Mouse (Mus musculus) intestine, embryonic 15.5 days (tissue): ENCODE data around the gene Txn2. TPM values are rescaled to one million over a fixed set of nuclear protein-coding genes. Genes with fewer than 3 reads are reported as not detected.

ENCODE experiments used
- ATAC-seq: fragments of 200-750 bp; cut with Nextera tagmentation; 2 replicates; pipeline ENCODE4 v1.8.0; 2017; ENCODE audit warnings: moderate TSS enrichment, moderate library complexity
- H3K27ac ChIP-seq: fragments of 300-500 bp; sonication (generic); 2 replicates; pipeline ENCODE4 v1.5.1; 2015; ENCODE audit warnings: mild to moderate bottlenecking, inconsistent platforms
- H3K27me3 ChIP-seq: fragments of 300-500 bp; sonication (generic); replicated peaks from 2 replicates; pipeline ENCODE4 v1.6.1; 2015; ENCODE audit warnings: inconsistent platforms
- H3K36me3 ChIP-seq: fragments of 300-500 bp; sonication (generic); 2 replicates; pipeline ENCODE4 v1.6.1; 2015; ENCODE audit warnings: inconsistent platforms
- H3K4me1 ChIP-seq: fragments of 300-500 bp; sonication (generic); replicated peaks from 2 replicates; pipeline ENCODE4 v1.6.1; 2015; ENCODE audit warnings: inconsistent platforms
- H3K4me2 ChIP-seq: fragments of 300-500 bp; sonication (generic); replicated peaks from 2 replicates; pipeline ENCODE4 v1.6.1; 2015; ENCODE audit warnings: mild to moderate bottlenecking, inconsistent platforms
- H3K4me3 ChIP-seq: fragments of 300-500 bp; sonication (generic); replicated peaks from 2 replicates; pipeline ENCODE4 v1.5.1; 2015; ENCODE audit warnings: inconsistent platforms
- H3K9ac ChIP-seq: fragments of 300-500 bp; sonication (generic); 2 replicates; pipeline ENCODE4 v1.6.1; 2015; ENCODE audit warnings: inconsistent platforms
- H3K9me3 ChIP-seq: fragments of 300-500 bp; sonication (generic); 2 replicates; pipeline ENCODE4 v1.6.1; 2016; ENCODE audit warnings: inconsistent platforms
- WGBS: fragments of 180-500 bp; shearing (Covaris S2); methylation state at CpG from one replicate; pipeline ENCODE4 v1.1.7; 2015; 5-methylcytosine and 5-hydroxymethylcytosine counted together
- polyA plus RNA-seq: library from polyadenylated mRNA; unstranded; fragments of >200 nt; fragmentation: Nextera tagmentation; extraction: Ambion mirVana; gene quantifications from 2 replicates; pipeline ENCODE4 v1.2.1, GENCODE M21; 2015

Txn2 gene
- polyA plus RNA-seq, result 314 and 350 TPM in 2 replicates

- peak within 1 kb of the TSS; percentile 76 for H3K9ac ChIP-seq
- peaks cover 6% of the 10 kb centered on the region for H3K36me3 ChIP-seq
- no peaks in the 10 kb centered on the region for H3K27me3 ChIP-seq
- peak; percentile 96 for ATAC-seq
- H3K4me1 ChIP-seq, result peaks cover 11% of the 10 kb centered on the region
- peak within 1 kb of the TSS; percentile 82 for H3K4me3 ChIP-seq
- WGBS, result under 1% methylated on average over 34 of the region's 34 CpGs
- H3K27ac ChIP-seq, result peak within 1 kb of the TSS; percentile 90
- H3K9me3 ChIP-seq, result no peaks in the 10 kb centered on the region
- peak within 1 kb of the TSS; percentile 69 for H3K4me2 ChIP-seq
These were observed at the start of gene Txn2 for GRCm38 (mm10) chr15:77928673-77929331. Gene Txn2, minus strand, starts transcription at chr15:77929006.

DNA sequence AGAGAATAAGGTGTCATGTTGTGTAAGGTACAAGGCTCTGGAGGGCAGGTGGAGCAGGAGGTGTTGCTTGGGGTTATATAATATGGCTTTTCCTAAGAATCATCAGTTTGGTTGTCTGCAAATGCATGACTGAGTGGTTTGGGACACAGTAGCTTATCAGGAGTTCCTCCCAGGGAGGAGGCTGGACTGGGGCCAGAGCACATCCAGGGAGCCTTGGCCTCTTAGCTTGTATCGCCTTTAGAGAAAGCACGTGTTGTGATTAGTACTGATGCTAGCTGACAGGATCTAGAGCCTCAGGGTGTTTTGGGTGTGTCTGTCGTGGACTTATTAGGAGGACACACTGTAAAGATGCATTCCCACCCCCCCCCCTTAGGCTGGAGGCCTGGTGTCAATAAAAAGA is 48.9 kb upstream of the Txn2 start:
- 57% methylated on average over 3 of the region's 3 CpGs for WGBS

GRCm38 (mm10) chr15:77974165-77974841 is 45.5 kb upstream of the Txn2 start:
- WGBS, result 66% methylated on average over 6 of the region's 6 CpGs
- no peak overlapping the region for H3K27ac ChIP-seq
- no peak for ATAC-seq
- no peaks in the 10 kb centered on the region for H3K36me3 ChIP-seq
- H3K4me1 ChIP-seq, result peaks cover 3% of the 10 kb centered on the region
- no peak overlapping the region for H3K9ac ChIP-seq
- no peak overlapping the region for H3K4me2 ChIP-seq
- H3K4me3 ChIP-seq, result no peak overlapping the region
- H3K9me3 ChIP-seq, result no peaks in the 10 kb centered on the region
- 0 out of 2 replicates have a peak, but pooled peaks cover under 1% of the 10 kb centered on the region for H3K27me3 ChIP-seq

More for the DNA sequence above, 48.9 kb upstream of the Txn2 start:
- H3K27ac ChIP-seq, result no peak overlapping the region
- no peaks in the 10 kb centered on the region for H3K36me3 ChIP-seq
- H3K27me3 ChIP-seq, result 0 out of 2 replicates have a peak, but pooled peaks cover 3% of the 10 kb centered on the region
- no peak for ATAC-seq
- no peaks in the 10 kb centered on the region for H3K4me1 ChIP-seq
- H3K9ac ChIP-seq, result no peak overlapping the region
- no peaks in the 10 kb centered on the region for H3K9me3 ChIP-seq
- H3K4me2 ChIP-seq, result no peak overlapping the region
- H3K4me3 ChIP-seq, result no peak overlapping the region

DNA sequence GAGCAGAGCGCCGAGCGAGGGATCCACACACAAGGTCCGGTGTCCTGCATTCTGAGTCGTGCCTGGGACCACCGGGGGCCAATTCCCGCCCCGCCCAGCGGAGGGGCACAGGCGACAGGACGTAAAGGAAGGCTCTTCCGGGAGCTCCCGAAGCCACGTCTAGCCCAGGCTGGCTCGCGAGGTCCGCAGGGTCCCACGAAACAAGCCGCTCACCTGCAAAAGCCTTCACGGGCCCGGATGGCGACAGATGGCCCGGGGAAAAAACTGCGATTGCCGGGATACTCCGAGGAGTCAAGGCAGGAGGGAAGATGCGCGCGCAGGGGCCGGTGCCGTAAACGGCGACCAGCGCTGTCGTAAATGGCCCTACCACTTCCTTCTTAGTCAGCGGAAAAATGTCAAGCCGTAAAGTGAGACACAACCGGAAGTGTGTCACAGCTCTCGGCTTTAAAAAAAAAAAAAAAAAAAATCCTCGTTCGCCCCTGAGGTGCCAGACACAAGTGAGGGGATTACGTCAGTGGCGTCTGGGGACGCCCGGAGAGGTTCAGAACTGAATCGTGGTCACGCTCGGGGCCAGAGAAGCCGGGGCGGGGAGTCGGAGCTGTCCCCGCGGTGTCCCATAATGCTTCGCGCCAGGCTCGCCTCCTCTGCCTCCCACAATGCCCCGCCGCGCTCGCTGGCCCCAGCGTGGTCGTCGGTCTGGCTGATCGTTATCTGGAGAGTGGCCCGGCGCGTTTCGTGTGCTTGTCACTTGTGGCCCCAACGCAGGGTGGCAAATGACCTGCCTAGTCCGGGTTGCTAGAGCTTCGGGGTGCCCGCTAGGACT is 41.9 kb upstream of the Txn2 start, which contains the start of gene Eif3d:
Eif3d (minus strand) TSS at position 344 of the 823 bp plus-strand sequence.
- Histone ChIP-seq H3K27me3 (no peaks in the 10 kb centered on the region), H3K4me2 (peak within 1 kb of the TSS; percentile 79), H3K9ac (peak within 1 kb of the TSS; percentile 87), H3K27ac (peak within 1 kb of the TSS; percentile 100), H3K9me3 (no peaks in the 10 kb centered on the region), H3K4me3 (peak within 1 kb of the TSS; percentile 70), H3K4me1 (peaks cover 8% of the 10 kb centered on the region), H3K36me3 (peaks cover 23% of the 10 kb centered on the region)
- under 1% methylated on average over 72 of the region's 72 CpGs for WGBS
- peak; percentile 92 for ATAC-seq

- peak overlapping the region; percentile 100 for H3K27ac ChIP-seq
- WGBS, result under 1% methylated on average over 15 of the region's 15 CpGs
- H3K9me3 ChIP-seq, result no peaks in the 10 kb centered on the region
- peaks cover 8% of the 10 kb centered on the region for H3K4me1 ChIP-seq
- no peaks in the 10 kb centered on the region for H3K27me3 ChIP-seq
- peak overlapping the region; percentile 79 for H3K4me2 ChIP-seq
- peaks cover 23% of the 10 kb centered on the region for H3K36me3 ChIP-seq
- H3K9ac ChIP-seq, result peak overlapping the region; percentile 87
- peak overlapping the region; percentile 70 for H3K4me3 ChIP-seq
- peak; percentile 18 for ATAC-seq
These were observed 41.2 kb upstream of the Txn2 start for GRCm38 (mm10) chr15:77969940-77970469.

GRCm38 (mm10) chr15:77965117-77965528 is 36.3 kb upstream of the Txn2 start:
- H3K27me3 ChIP-seq, result no peaks in the 10 kb centered on the region
- H3K4me3 ChIP-seq, result no peak overlapping the region
- no peak overlapping the region for H3K27ac ChIP-seq
- ATAC-seq, result no peak
- no peaks in the 10 kb centered on the region for H3K9me3 ChIP-seq
- H3K36me3 ChIP-seq, result peaks cover 70% of the 10 kb centered on the region
- no peak overlapping the region for H3K4me2 ChIP-seq
- 79% methylated on average over 9 of the region's 9 CpGs for WGBS
- peaks cover 8% of the 10 kb centered on the region for H3K4me1 ChIP-seq
- H3K9ac ChIP-seq, result no peak overlapping the region

- Histone ChIP-seq H3K36me3 (peaks cover 77% of the 10 kb centered on the region), H3K9ac (no peak overlapping the region), H3K27me3 (no peaks in the 10 kb centered on the region), H3K4me2 (no peak overlapping the region), H3K27ac (no peak overlapping the region), H3K4me3 (no peak overlapping the region), H3K9me3 (no peaks in the 10 kb centered on the region), H3K4me1 (no peaks in the 10 kb centered on the region)
- ATAC-seq, result no peak
- WGBS, result 97% methylated on average over 5 of the region's 5 CpGs
These were observed 33.6 kb upstream of the Txn2 start for GRCm38 (mm10) chr15:77962447-77962846.

DNA sequence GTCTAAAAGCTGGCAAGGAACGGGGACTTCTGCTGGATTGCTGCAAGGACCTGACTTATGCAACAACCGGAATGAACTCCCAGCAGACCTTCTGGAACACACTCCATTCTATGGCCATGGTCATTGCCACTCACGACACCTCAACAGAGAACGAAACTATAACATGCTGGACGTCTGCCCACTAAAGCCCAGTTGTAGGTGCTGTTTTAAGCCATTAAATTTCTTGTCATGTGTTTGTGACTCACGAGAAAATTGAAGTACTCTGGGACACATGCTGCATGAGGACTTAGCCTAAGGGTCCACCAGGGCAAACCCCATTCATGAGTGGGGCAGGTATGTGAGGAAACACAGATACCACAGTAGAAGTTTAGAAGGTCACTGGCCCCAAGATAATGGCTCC is 31.9 kb upstream of the Txn2 start:
- WGBS, result 88% methylated on average over 6 of the region's 6 CpGs
- no peaks in the 10 kb centered on the region for H3K9me3 ChIP-seq
- no peak for ATAC-seq
- H3K36me3 ChIP-seq, result peaks cover 60% of the 10 kb centered on the region
- H3K4me3 ChIP-seq, result no peak overlapping the region
- H3K27me3 ChIP-seq, result peaks cover 9% of the 10 kb centered on the region
- H3K4me2 ChIP-seq, result no peak overlapping the region
- H3K27ac ChIP-seq, result no peak overlapping the region
- H3K4me1 ChIP-seq, result peaks cover 10% of the 10 kb centered on the region
- H3K9ac ChIP-seq, result no peak overlapping the region

DNA sequence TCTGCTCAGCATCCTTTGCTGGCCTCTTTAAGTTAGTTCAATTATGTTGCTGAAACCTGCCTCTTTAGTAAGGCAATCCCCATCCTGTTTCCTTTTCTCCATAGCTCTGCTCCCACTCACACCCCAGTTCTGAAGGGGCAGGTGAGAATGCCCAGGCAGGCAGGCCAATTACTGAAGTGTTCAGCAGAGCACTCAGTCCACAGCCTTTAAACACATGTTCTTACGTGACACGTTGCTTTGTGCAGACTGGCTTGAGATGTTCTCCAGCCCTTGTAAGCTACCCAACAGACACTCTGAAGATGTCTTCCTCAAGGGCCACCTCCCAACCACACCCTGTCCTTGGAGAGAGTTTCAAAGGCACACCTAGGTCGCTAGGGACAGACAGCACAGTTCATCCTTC is 29.3 kb upstream of the Txn2 start:
- WGBS, result 55% methylated on average over 3 of the region's 3 CpGs
- H3K27me3 ChIP-seq, result peaks cover 13% of the 10 kb centered on the region
- no peak for ATAC-seq
- peaks cover 42% of the 10 kb centered on the region for H3K36me3 ChIP-seq
- no peak overlapping the region for H3K9ac ChIP-seq
- H3K9me3 ChIP-seq, result no peaks in the 10 kb centered on the region
- H3K4me2 ChIP-seq, result no peak overlapping the region
- peaks cover 14% of the 10 kb centered on the region for H3K4me1 ChIP-seq
- no peak overlapping the region for H3K27ac ChIP-seq
- H3K4me3 ChIP-seq, result no peak overlapping the region

DNA sequence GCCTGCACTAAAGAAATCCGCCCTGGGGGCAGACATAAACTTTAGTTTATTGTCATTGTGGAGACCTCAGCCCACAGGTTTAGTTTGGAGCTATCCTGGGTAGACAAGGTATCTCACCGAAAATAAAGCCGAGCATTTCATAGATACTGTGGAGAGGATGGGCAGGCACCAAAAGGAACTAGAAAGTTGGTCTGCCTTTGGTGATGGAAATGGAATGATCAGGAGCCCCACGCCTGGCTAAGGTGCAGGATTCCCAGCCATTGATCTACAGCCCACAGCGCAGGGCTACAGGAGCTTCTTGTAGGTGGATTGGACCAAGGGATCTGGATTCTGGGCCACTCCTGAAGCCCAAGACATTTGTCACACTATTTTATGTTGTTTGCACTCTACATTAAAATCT is 28.8 kb upstream of the Txn2 start:
- Histone ChIP-seq H3K4me3 (no peak overlapping the region), H3K4me2 (no peak overlapping the region), H3K9ac (no peak overlapping the region), H3K36me3 (peaks cover 38% of the 10 kb centered on the region), H3K4me1 (peaks cover 14% of the 10 kb centered on the region), H3K27me3 (peaks cover 13% of the 10 kb centered on the region), H3K9me3 (no peaks in the 10 kb centered on the region), H3K27ac (no peak overlapping the region)
- no peak for ATAC-seq
- 40% methylated on average over 5 of the region's 5 CpGs for WGBS

GRCm38 (mm10) chr15:77956404-77956901 is 27.6 kb upstream of the Txn2 start, which contains the start of gene Foxred2:
Gene Foxred2, minus strand, starts transcription at chr15:77956722.
- peak within 1 kb of the TSS; percentile 94 for H3K4me2 ChIP-seq
- ATAC-seq, result peak; percentile 92
- H3K9me3 ChIP-seq, result no peaks in the 10 kb centered on the region
- H3K4me1 ChIP-seq, result peaks cover 14% of the 10 kb centered on the region
- H3K27me3 ChIP-seq, result peaks cover 13% of the 10 kb centered on the region
- H3K36me3 ChIP-seq, result peaks cover 26% of the 10 kb centered on the region
- under 1% methylated on average over 39 of the region's 39 CpGs for WGBS
- H3K9ac ChIP-seq, result peak within 1 kb of the TSS; percentile 55
- no peak within 1 kb of the TSS for H3K27ac ChIP-seq
- peak within 1 kb of the TSS; percentile 53 for H3K4me3 ChIP-seq
